Mouse (Mus musculus) CH12.LX (cell line): Measurements from ENCODE around the gene C8g.

Experiments
- BHLHE40 ChIP-seq: IDR thresholded peaks from 2 replicates; pipeline ENCODE4 v1.6.1; 2011; ENCODE audit warnings: mild to moderate bottlenecking, low read depth, low read length, improper control_type of control experiment
- CHD1 ChIP-seq: IDR thresholded peaks from 2 replicates; pipeline ENCODE4 v1.6.1; 2012; ENCODE audit warnings: low read depth, low read length, improper control_type of control experiment, inconsistent platforms
- CTCF ChIP-seq, 2 experiments: IDR thresholded peaks in 1 of 2; conservative IDR thresholded peaks in 1 of 2; 2 replicates each; pipeline ENCODE4 v1.5.1; 2011 to 2012; ENCODE audit warnings: low read depth in 2 of 2, low read length in 2 of 2, improper control_type of control experiment in 1 of 2, inconsistent platforms in 1 of 2, mild to moderate bottlenecking in 1 of 2, moderate library complexity in 1 of 2
- HCFC1 ChIP-seq: IDR thresholded peaks from 2 replicates; pipeline ENCODE4 v1.6.1; 2012; ENCODE audit warnings: low read depth, mild to moderate bottlenecking, inconsistent platforms, low read length, improper control_type of control experiment
- KAT2A ChIP-seq: IDR thresholded peaks from 2 replicates; pipeline ENCODE4 v1.6.1; 2012; ENCODE audit warnings: low read length, improper control_type of control experiment, inconsistent platforms; ENCODE audit not compliant: insufficient replicate concordance
- MYC ChIP-seq: IDR thresholded peaks from 2 replicates; pipeline ENCODE4 v1.6.1; 2011; ENCODE audit warnings: low read depth, mild to moderate bottlenecking, improper control_type of control experiment, low read length
- POLR2A ChIP-seq: IDR thresholded peaks from 2 replicates; pipeline ENCODE4 v1.6.1; 2011; ENCODE audit warnings: low read depth, mild to moderate bottlenecking, improper control_type of control experiment, low read length
- POLR2AphosphoS2 ChIP-seq: IDR thresholded peaks from 2 replicates; pipeline ENCODE4 v1.6.1; 2011; ENCODE audit warnings: low read depth, low read length, improper control_type of control experiment
- SIN3A ChIP-seq: IDR thresholded peaks from 2 replicates; pipeline ENCODE4 v1.6.1; 2012; ENCODE audit warnings: low read length, improper control_type of control experiment, inconsistent platforms

DNA sequence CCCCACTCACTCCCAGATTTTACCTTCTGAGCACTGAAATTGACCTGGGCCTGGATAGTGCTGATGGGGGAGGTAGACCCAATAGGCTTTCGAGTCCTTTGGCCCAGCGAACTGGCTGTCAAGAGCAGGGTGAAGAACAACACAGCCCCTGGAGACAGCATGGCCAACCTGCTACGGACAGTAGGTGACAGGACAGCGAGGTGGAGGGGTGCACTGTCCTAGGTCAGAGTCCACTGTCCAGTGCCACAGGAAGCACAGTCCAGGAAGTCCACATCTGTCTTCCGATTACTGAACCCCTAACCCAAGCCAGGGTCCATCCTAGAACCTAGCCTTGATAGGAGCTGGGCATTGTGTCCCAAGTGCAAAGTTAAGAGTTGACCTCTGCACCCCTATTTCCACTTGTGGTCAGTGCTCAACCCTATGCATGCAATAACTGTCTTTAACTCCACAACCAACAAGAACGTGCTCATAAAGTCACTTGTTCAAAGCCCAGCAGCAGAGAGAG, 1.4 kb downstream of the C8g start:
- no peak for TF ChIP-seq KAT2A
- TF ChIP-seq HCFC1, result no peak
- no peak for TF ChIP-seq CHD1
- TF ChIP-seq BHLHE40, result no peak
- no peak for TF ChIP-seq CTCF (conservative IDR thresholded peaks at IDR 0.05 in 1 of 2, IDR thresholded peaks at IDR 0.05 in 1 of 2; ENCODE audit: low read depth in 2 of 2, low read length in 2 of 2)
- no peak for TF ChIP-seq POLR2A
- no peak for TF ChIP-seq MYC
- TF ChIP-seq POLR2AphosphoS2, result no peak
- TF ChIP-seq SIN3A, result no peak
